Mouse (Mus musculus): ENCODE data around the gene Fam104a. TPM values are rescaled to one million over a fixed set of nuclear protein-coding genes. Genes with fewer than 3 reads are reported as not detected.

Fam104a gene
- total and polyA plus RNA-seq, 3 experiments = 14.6 to 57.0 (median 35.3) TPM

DNA sequence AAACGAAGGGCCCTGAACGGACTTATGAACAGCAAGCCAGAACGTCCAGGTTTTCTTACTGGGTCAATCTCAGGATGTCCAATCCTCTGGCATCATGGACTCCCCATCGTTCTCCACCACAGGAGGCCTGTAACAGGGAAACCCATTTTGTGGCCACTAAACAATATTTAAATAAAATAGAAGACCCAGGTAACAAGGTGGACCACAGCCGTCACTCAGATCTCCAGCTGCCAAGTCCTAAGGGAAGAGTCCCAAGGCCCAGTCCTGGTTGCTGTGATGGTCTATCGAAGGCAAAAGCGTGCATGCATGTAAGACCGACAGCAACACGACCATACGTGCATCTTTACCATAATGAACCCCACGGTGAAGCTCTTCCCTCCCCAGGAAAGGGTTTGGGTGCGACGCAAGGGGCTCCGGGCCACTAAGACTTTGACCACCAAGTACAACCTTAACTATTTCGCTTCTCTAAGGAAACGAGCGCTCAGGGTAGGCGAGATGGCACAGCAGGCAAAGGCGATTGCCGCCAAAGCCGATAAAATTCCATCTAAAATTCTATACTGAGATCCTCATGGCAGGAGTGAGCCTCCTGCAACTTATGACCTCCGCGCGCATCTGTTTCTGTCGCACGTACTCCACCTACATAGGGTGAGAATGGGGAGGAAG lies 35.1 kb downstream of the Fam104a start, which contains the start of gene Cog1:
TSS of gene Cog1 (plus strand) at position 480 of the 663 bp plus-strand sequence.
- in situ Hi-C loops (cut with MboI; ENCODE audit: low pct_ligation_motif_present, low pct_unique_long_range_greater_than_20kb, low sequenced_read_pairs) = no loop called here
- H3K4me3 ChIP-seq (replicated peaks in 1 of 3; ENCODE audit: low read depth in 2 of 3, low read length in 2 of 3, poor library complexity in 1 of 3) = peak within 1 kb of the TSS; percentile 76 to 97 (median 95)

DNA sequence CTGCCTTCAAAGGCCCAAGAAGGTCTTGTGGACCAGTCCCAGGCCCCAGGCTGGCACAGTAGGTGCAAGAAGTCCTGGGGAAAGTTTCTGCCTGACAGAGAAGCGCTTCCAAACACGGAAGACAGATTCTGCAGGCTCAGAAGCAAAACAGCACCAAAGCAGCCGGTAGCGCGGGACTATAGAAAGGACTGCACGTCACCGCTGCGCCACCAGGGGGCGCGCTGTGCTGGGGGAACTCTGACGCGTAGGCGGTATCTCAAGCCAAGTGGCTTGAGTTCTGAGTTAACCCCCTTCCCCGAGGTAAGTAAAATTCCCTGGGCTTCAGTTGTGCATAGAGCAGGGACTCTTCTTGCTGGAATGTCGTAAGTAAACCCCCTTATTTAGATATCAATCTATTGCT lies 35.8 kb downstream of the Fam104a start:
- dilution Hi-C loops (cut with MboI; ENCODE audit: extremely low pct_ligation_motif_present, extremely low pct_unique_long_range_greater_than_20kb, low sequenced_read_pairs) = no loop called here
- Histone ChIP-seq H3K4me3 (replicated peaks in 1 of 3; ENCODE audit: low read depth in 2 of 3, low read length in 2 of 3, poor library complexity in 1 of 3) (peak overlapping the region in 1 of 3 experiments; percentile 76), H3K36me3 (replicated peaks in 1 of 2; ENCODE audit: control insufficient read depth in 1 of 2, insufficient read depth in 1 of 2, low read length in 1 of 2) (peaks cover 17 to 21% of the 10 kb centered on the region in 2 experiments), H3K9ac (ENCODE audit: insufficient read depth, low read depth) (no peak overlapping the region), H3K27ac (ENCODE audit: insufficient read depth, low read depth) (no peak overlapping the region), H3K4me2 (ENCODE audit: insufficient read depth, low read depth, poor library complexity, severe bottlenecking) (no peak overlapping the region), H3K4me1 (ENCODE audit: control insufficient read depth in 1 of 2, insufficient read depth in 2 of 2) (peaks cover 9 to 28% of the 10 kb centered on the region in 2 experiments; a peak in 3 of 4 replicates), H3K9me3 (replicated peaks; ENCODE audit: low read length) (peaks cover 4% of the 10 kb centered on the region), H3K27me3 (replicated peaks) (peaks cover 2% of the 10 kb centered on the region), H3K79me2 (replicated peaks; ENCODE audit: control insufficient read depth, extremely low read depth, insufficient read depth, poor library complexity, severe bottlenecking) (no peaks in the 10 kb centered on the region)
- peak; percentile 84 for DNase-seq (ENCODE audit: extremely low read depth)
- in situ Hi-C loops (cut with MboI; ENCODE audit: low pct_ligation_motif_present, low pct_unique_long_range_greater_than_20kb, low sequenced_read_pairs) = no loop called here
- TF ChIP-seq NELFE (IDR thresholded peaks at IDR 0.05; ENCODE audit: low read depth, low read length) = 0 out of 2 replicates have a peak, but pooled peaks have one; percentile 6
- TF ChIP-seq SIN3A (IDR thresholded peaks at IDR 0.05; ENCODE audit: low read length) = no peak
- TF ChIP-seq CHD2 (IDR thresholded peaks at IDR 0.05; ENCODE audit: low read length) = no peak
- TF ChIP-seq MAZ (IDR thresholded peaks at IDR 0.05; ENCODE audit: low read depth, low read length) = no peak
- TF ChIP-seq CHD1 (IDR thresholded peaks at IDR 0.05; ENCODE audit: low read depth, low read length) = no peak
- no peak for TF ChIP-seq ZNF384 (IDR thresholded peaks at IDR 0.05; ENCODE audit: low read depth, low read length)
- no peak for TF ChIP-seq PAX5 (IDR thresholded peaks at IDR 0.05; ENCODE audit: low read length)
- 0 out of 2 replicates have a peak, but pooled peaks have one; percentile 15 for TF ChIP-seq TCF12 (IDR thresholded peaks at IDR 0.05; ENCODE audit: low read depth, low read length)
- 0 out of 2 replicates have a peak, but pooled peaks have one; percentile 0 for TF ChIP-seq MYC (IDR thresholded peaks at IDR 0.05; ENCODE audit: low read depth, low read length)
- no peak for TF ChIP-seq EP300 (IDR thresholded peaks at IDR 0.05; ENCODE audit: low read length)
- TF ChIP-seq USF1 (IDR thresholded peaks at IDR 0.05; ENCODE audit: low read depth, low read length) = no peak
- TF ChIP-seq POLR2A (IDR thresholded peaks at IDR 0.05; ENCODE audit: low read depth, low read length) = no peak
- TF ChIP-seq RAD21 (IDR thresholded peaks at IDR 0.05; ENCODE audit: low read depth, low read length) = peak; percentile 53
- no peak; the same call in 1 of the 2 replicates for TF ChIP-seq HCFC1 (IDR thresholded peaks at IDR 0.05; ENCODE audit: low read depth, low read length)
- no peak for TF ChIP-seq GABPA (IDR thresholded peaks at IDR 0.05; ENCODE audit: insufficient replicate concordance, low read depth, low read length)
- no peak for TF ChIP-seq UBTF (IDR thresholded peaks at IDR 0.05; ENCODE audit: low read depth, low read length)
- TF ChIP-seq USF2 (conservative IDR thresholded peaks at IDR 0.05; ENCODE audit: low read depth, low read length) = no peak
- peak; percentile 87 to 98 for TF ChIP-seq CTCF (conservative IDR thresholded peaks at IDR 0.05 in 1 of 2, IDR thresholded peaks at IDR 0.05 in 1 of 2; ENCODE audit: low read depth in 2 of 2, low read length in 2 of 2)
- TF ChIP-seq JUND (conservative IDR thresholded peaks at IDR 0.05; ENCODE audit: low read depth, low read length) = no peak
- peak; percentile 67 for TF ChIP-seq SMC3 (IDR thresholded peaks at IDR 0.05; ENCODE audit: low read depth, low read length)
- no peak for TF ChIP-seq ZMIZ1 (IDR thresholded peaks at IDR 0.05; ENCODE audit: low read depth, low read length)
- no peak for TF ChIP-seq MXI1 (IDR thresholded peaks at IDR 0.05; ENCODE audit: low read depth, low read length)
- TF ChIP-seq BHLHE40 (IDR thresholded peaks at IDR 0.05; ENCODE audit: low read depth, low read length) = no peak

More for the DNA sequence above, 35.1 kb downstream of the Fam104a start, which contains the start of gene Cog1:
- no peak for DNase-seq (ENCODE audit: extremely low read depth)
- peak within 1 kb of the TSS; percentile 95 for H3K9ac ChIP-seq (ENCODE audit: insufficient read depth, low read depth)
- peaks cover 9 to 28% of the 10 kb centered on the region in 2 experiments; a peak in 3 of 4 replicates for H3K4me1 ChIP-seq (ENCODE audit: control insufficient read depth in 1 of 2, insufficient read depth in 2 of 2)
- H3K79me2 ChIP-seq (replicated peaks; ENCODE audit: control insufficient read depth, extremely low read depth, insufficient read depth, poor library complexity, severe bottlenecking) = no peaks in the 10 kb centered on the region
- H3K27me3 ChIP-seq (replicated peaks) = peaks cover 2% of the 10 kb centered on the region
- TF ChIP-seq GABPA (IDR thresholded peaks at IDR 0.05; ENCODE audit: insufficient replicate concordance, low read depth, low read length) (no peak), POLR2AphosphoS2 (IDR thresholded peaks at IDR 0.05; ENCODE audit: low read depth, low read length) (no peak), POLR2A (IDR thresholded peaks at IDR 0.05; ENCODE audit: low read depth, low read length) (no peak), ETS1 (conservative IDR thresholded peaks at IDR 0.05; ENCODE audit: low read depth, low read length) (no peak), SMC3 (IDR thresholded peaks at IDR 0.05; ENCODE audit: low read depth, low read length) (no peak), MYC (IDR thresholded peaks at IDR 0.05; ENCODE audit: low read depth, low read length) (0 out of 2 replicates have a peak, but pooled peaks have one; percentile 2), SIN3A (IDR thresholded peaks at IDR 0.05; ENCODE audit: low read length) (0 out of 2 replicates have a peak, but pooled peaks have one; percentile 23), MAZ (IDR thresholded peaks at IDR 0.05; ENCODE audit: low read depth, low read length) (no peak), UBTF (IDR thresholded peaks at IDR 0.05; ENCODE audit: low read depth, low read length) (no peak)
- H3K27ac ChIP-seq (ENCODE audit: insufficient read depth, low read depth) = peak within 1 kb of the TSS; percentile 73
- H3K9me3 ChIP-seq (replicated peaks; ENCODE audit: low read length) = peaks cover 4% of the 10 kb centered on the region
- H3K36me3 ChIP-seq (replicated peaks in 1 of 2; ENCODE audit: control insufficient read depth in 1 of 2, insufficient read depth in 1 of 2, low read length in 1 of 2) = peaks cover 24 to 27% of the 10 kb centered on the region in 2 experiments
- dilution Hi-C loops (cut with MboI; ENCODE audit: extremely low pct_ligation_motif_present, extremely low pct_unique_long_range_greater_than_20kb, low sequenced_read_pairs) = no loop called here
- H3K4me2 ChIP-seq (ENCODE audit: insufficient read depth, low read depth, poor library complexity, severe bottlenecking) = peak within 1 kb of the TSS; percentile 94
